Mouse (Mus musculus) midbrain, postnatal 0 days (tissue): ENCODE results near the gene Il18rap. TPM values are rescaled to one million over a fixed set of nuclear protein-coding genes. Genes with fewer than 3 reads are reported as not detected.
"Not testable (repeated sequence)": the region's sequence is repeated elsewhere in the genome, so short reads cannot be mapped to it uniquely, and the experiment has no call there.

Experiments used
- ATAC-seq: fragments of 200-750 bp; cut with Nextera tagmentation; 2 replicates; pipeline ENCODE4 v1.8.0; 2017; ENCODE audit warnings: moderate number of reproducible peaks, mild to moderate bottlenecking, moderate TSS enrichment, moderate library complexity; ENCODE audit not compliant: low FRiP score
- DNase-seq: peaks from one replicate; pipeline ENCODE4 v3.0.0-alpha.2; 2015; ENCODE audit warnings: low spot score
- H3K27ac ChIP-seq: fragments of 300-500 bp; sonication (generic); 2 replicates; pipeline ENCODE4 v1.5.1; 2014; ENCODE audit warnings: low read depth, mild to moderate bottlenecking, low read length, mixed read lengths
- H3K27me3 ChIP-seq: fragments of 300-500 bp; sonication (generic); 2 replicates; pipeline ENCODE4 v1.6.1; 2014; ENCODE audit warnings: low read length, control low read depth, mixed read lengths; ENCODE audit not compliant: insufficient read depth
- H3K36me3 ChIP-seq: fragments of 300-500 bp; sonication (generic); 2 replicates; pipeline ENCODE4 v1.6.1; 2014; ENCODE audit warnings: low read length, control low read depth, mixed read lengths; ENCODE audit not compliant: insufficient read depth
- H3K4me1 ChIP-seq: fragments of 300-500 bp; sonication (generic); 2 replicates; pipeline ENCODE4 v1.6.1; 2014; ENCODE audit warnings: mild to moderate bottlenecking, control low read depth, antibody characterized with exemption, low read length, mixed read lengths; ENCODE audit not compliant: insufficient read depth
- H3K4me2 ChIP-seq: fragments of 300-500 bp; sonication (generic); 2 replicates; pipeline ENCODE4 v1.6.1; 2014; ENCODE audit warnings: low read depth, mild to moderate bottlenecking, low read length, mixed read lengths; ENCODE audit not compliant: poor library complexity, severe bottlenecking
- H3K4me3 ChIP-seq: fragments of 300-500 bp; sonication (generic); 2 replicates; pipeline ENCODE4 v1.5.1; 2014; ENCODE audit warnings: low read depth, mild to moderate bottlenecking, low read length, moderate library complexity
- H3K9ac ChIP-seq: fragments of 300-500 bp; sonication (generic); replicated peaks from 2 replicates; pipeline ENCODE4 v1.6.1; 2014; ENCODE audit warnings: mild to moderate bottlenecking, low read length, moderate library complexity, mixed read lengths; ENCODE audit not compliant: poor library complexity, severe bottlenecking
- H3K9me3 ChIP-seq: fragments of 300-500 bp; sonication (generic); 2 replicates; pipeline ENCODE4 v1.6.1; 2016; ENCODE audit warnings: low read length, control low read depth
- CTCF ChIP-seq: IDR thresholded peaks from 2 replicates; pipeline ENCODE4 v1.5.1; 2016; ENCODE audit warnings: antibody characterized with exemption, mild to moderate bottlenecking
- WGBS: fragments of 180-500 bp; shearing (Covaris S2); extraction: QIAGEN DNeasy Blood & Tissue Kit; methylation state at CpG from one replicate; pipeline ENCODE4 v1.1.7; 2014; 5-methylcytosine and 5-hydroxymethylcytosine counted together
- polyA plus RNA-seq: library from polyadenylated mRNA; unstranded; fragments of >200 nt; fragmentation: Nextera tagmentation; extraction: Ambion mirVana; gene quantifications from 2 replicates; pipeline ENCODE4 v1.2.1, GENCODE M21; 2015
- total RNA-seq: library from RNA; depleted of rRNA; stranded (reverse); fragments of >200 nt; gene quantifications from 2 replicates; pipeline ENCODE4 v1.2.3, GENCODE M21; 2014; rRNA removed

Il18rap gene
- total and polyA plus RNA-seq, 2 experiments from 2014 or later = 0.11 to 0.12 TPM

DNA sequence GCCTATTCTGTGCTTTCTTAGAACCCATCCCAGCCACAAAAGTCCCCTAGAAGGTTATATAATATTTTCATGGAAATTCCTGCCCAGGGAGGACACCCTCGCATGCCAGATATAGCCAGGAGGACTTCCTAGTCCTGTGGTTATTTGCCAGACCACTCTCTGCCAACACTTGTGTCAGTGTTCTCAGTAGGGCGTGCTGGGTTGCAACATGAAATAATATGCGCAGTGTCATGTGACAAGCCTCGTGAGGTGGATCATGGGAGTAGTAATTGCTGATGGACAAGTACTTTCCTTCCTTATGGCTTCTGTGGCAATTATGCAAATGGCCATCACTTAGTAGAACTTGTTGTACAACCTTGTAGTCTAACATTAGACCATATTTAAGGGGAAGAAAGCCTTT is 75.8 kb downstream of the Il18rap start:
- Histone ChIP-seq H3K4me3 (no peak overlapping the region), H3K9me3 (no peaks in the 10 kb centered on the region), H3K4me1 (no peaks in the 10 kb centered on the region), H3K4me2 (no peak overlapping the region), H3K27ac (no peak overlapping the region), H3K27me3 (no peaks in the 10 kb centered on the region), H3K9ac (no peak overlapping the region), H3K36me3 (no peaks in the 10 kb centered on the region)
- 92% methylated on average over 4 of the region's 4 CpGs for WGBS
- DNase-seq (no peak), ATAC-seq (no peak)
- no peak for TF ChIP-seq CTCF

DNA sequence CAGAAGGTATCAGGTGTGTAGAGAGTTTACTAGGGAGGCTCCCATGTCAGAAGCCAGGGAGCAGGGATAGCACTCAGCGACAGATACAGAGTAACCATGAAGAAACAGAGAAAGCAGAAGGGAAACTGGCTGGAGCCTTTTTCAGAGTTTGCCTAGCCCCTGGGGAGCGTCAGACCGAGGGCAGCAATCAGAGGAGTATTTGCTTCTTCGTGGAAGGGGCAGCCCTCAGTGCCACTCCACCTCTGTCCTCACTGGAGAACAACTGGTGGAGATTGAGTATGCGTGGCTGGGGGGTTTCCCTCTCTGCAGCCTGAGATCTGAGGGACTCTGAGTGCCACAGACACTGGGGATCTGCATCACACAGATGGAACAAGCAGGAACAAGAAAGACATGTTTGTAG is 82.7 kb downstream of the Il18rap start:
- Histone ChIP-seq H3K36me3 (no peaks in the 10 kb centered on the region), H3K4me2 (no peak overlapping the region), H3K4me1 (no peaks in the 10 kb centered on the region), H3K27ac (no peak overlapping the region), H3K9ac (no peak overlapping the region), H3K4me3 (no peak overlapping the region), H3K27me3 (no peaks in the 10 kb centered on the region), H3K9me3 (no peaks in the 10 kb centered on the region)
- DNase-seq (no peak), ATAC-seq (no peak)
- no peak for TF ChIP-seq CTCF
- WGBS = 68% methylated on average over 5 of the region's 5 CpGs

DNA sequence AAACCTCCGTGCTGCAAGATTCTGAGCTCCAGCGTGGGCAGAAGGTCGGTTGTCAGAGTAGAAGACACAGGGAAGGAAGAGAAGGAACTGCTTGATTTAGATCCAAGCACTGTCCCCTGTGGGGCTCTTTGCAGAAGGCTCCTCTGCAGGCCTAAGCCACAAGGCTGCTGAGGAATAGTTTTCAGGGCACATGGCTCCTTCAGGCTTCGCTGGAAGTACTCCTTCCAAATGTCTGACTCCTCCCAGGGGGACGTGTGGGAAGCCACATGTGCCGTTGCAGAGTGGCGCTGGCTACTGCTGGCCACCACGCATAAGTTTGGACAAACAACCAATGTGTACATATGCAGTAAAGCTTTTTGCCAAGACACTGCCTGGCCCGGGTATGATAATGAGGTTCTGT is 84.5 kb downstream of the Il18rap start:
- not testable (repeated sequence) for DNase-seq, ATAC-seq, H3K4me2 ChIP-seq, H3K27me3 ChIP-seq, H3K4me3 ChIP-seq, H3K36me3 ChIP-seq, H3K9ac ChIP-seq, H3K27ac ChIP-seq, H3K4me1 ChIP-seq, H3K9me3 ChIP-seq
- 91% methylated on average over 9 of the region's 9 CpGs for WGBS

DNA sequence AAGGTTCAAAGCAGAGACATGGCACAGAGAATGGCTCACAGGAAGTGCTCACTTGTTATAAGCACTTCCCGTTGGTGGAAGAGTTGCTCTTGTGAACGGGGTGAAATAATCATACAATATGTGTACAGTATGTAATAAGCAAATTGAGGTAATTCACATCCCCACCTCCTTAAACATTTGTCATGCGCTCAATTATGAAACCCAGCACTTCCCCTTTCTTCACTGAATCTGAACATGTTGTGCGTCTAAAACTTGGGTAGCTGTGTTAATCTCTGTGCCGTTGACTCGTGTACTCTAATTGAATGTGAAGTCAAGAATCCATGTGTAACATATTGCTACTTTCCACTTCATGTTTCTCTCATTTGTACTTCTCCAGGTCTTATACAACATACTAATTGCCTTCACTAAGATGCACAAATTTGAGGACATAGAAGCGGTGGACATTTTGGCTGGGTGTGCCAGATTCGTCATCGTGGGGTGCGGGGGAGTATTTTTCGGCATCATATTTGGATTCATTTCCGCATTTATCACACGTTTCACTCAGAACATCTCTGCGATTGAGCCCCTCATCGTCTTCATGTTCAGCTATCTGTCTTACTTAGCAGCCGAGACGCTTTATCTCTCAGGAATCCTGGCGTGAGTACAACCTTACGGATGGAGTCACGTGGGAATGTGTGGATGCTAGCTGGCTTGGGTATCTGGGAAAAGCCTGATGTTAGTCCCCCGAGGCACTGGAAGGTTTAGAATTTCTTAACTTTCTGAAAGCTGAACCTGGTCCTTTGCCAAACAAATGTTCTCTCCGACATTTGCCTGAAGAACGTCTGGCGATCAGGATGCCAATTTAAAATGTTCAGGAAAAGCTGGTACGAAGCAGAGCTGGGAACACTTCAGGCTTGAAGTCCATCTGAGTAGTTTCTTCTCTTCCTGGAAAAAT is 85.5 kb downstream of the Il18rap start:
- no peak for ATAC-seq
- WGBS = 89% methylated on average over 25 of the region's 25 CpGs
- Histone ChIP-seq H3K27ac (no peak overlapping the region), H3K9me3 (no peaks in the 10 kb centered on the region), H3K4me3 (no peak overlapping the region), H3K27me3 (no peaks in the 10 kb centered on the region), H3K9ac (no peak overlapping the region), H3K36me3 (no peaks in the 10 kb centered on the region), H3K4me2 (no peak overlapping the region), H3K4me1 (no peaks in the 10 kb centered on the region)
- peak; percentile 4 for DNase-seq
- no peak for TF ChIP-seq CTCF

Other genes starting within 250 kb of the Il18rap start
- gene Il1rl2, start 190.8 kb upstream of the Il18rap start, total RNA-seq = 0.38 and 0.82 TPM in 2 replicates
- 0.47 and 0.84 TPM in 2 replicates for gene Il1rl2, start 190.8 kb upstream of the Il18rap start, polyA plus RNA-seq
- gene Il1rl1, start 85.8 kb upstream of the Il18rap start, total RNA-seq = 0.09 and 0.33 TPM in 2 replicates
- gene Il1rl1, start 85.8 kb upstream of the Il18rap start, polyA plus RNA-seq = 0.04 and 0.20 TPM in 2 replicates
- not detected in 2 replicates for gene Il18r1, start 49.8 kb upstream of the Il18rap start, total RNA-seq
- 0.05 TPM in 1 of 2 replicates, not detected in the other for gene Il18r1, start 49.8 kb upstream of the Il18rap start, polyA plus RNA-seq
- gene Slc9a4, start 64.7 kb downstream of the Il18rap start, total RNA-seq = 0.05 and 0.24 TPM in 2 replicates
- 0.12 TPM in 1 of 2 replicates, not detected in the other for gene Slc9a4, start 64.7 kb downstream of the Il18rap start, polyA plus RNA-seq
- gene Slc9a2, start 165.2 kb downstream of the Il18rap start, total RNA-seq = 0.99 and 2.8 TPM in 2 replicates
- gene Slc9a2, start 165.2 kb downstream of the Il18rap start, polyA plus RNA-seq = 0.88 and 1.0 TPM in 2 replicates